Mouse (Mus musculus) liver, adult 2 months (tissue): ENCODE measurements around the gene Cdc14a.

Source experiments
- CTCF ChIP-seq: fragments of 200-500 bp; IDR thresholded peaks from 2 replicates; pipeline ENCODE4 v1.5.1; 2011; ENCODE audit warnings: low read depth, low read length, control low read depth
- POLR2A ChIP-seq: fragments of 200-500 bp; IDR thresholded peaks from 2 replicates; pipeline ENCODE4 v1.6.1; 2011; ENCODE audit warnings: low read length, control low read depth; ENCODE audit not compliant: insufficient read depth; ENCODE audit errors: extremely low read depth

- TF ChIP-seq CTCF = no peak
- TF ChIP-seq POLR2A = no peak
Measured at GRCm38 (mm10) chr3:116271679-116272078, 152.2 kb downstream of the Cdc14a start.
